In the genomic region with DNA sequence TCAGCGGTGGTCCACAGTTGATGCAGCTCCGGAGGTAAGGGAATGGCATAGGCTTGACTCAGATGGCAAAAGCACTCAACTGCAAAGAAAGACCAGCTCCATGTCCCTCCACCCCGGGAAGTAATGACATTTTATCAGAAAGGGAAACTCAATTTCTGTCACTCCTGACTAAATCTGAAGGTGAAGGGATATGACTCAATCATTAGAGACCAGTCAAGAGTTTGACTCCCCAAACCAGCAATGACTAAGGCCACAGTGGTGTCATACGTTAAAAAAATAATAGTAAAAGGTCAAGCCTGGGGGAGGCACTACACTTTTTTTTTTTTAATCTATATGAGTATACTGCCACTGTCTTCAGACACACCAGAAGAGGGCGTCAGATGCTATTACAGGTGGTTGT, we compare ENCODE assay signal across 20 mouse cellular contexts.
A peak's percentile ranks its signal among the peaks of the same experiment; 100 is the strongest.
DNase-seq lines count a peak whose midpoint lies in the region; ATAC-seq lines count a peak whose summit lies in the region.
"Had no signal": no experiment of that assay in that cellular context is flagged by ENCODE, and none has a peak within 500 bp of the region (broad histone marks: within the 10 kb centered on the region; RNA-seq: fewer than 3 reads in every experiment).

No protein-coding gene starts in this region.

- ATAC-seq in hindbrain, embryonic 14.5 days (ENCODE audit: low FRiP score): no peak
- ATAC-seq: activated CD4-positive, CD25-positive, alpha-beta regulatory T cell, adult 4 months; CD4-positive, CD25-positive, alpha-beta regulatory T cell, adult 4 months; Patski had no signal

- H3K4me3 ChIP-seq in hindbrain, embryonic 14.5 days (replicated peaks; ENCODE audit: low read length): no peak overlapping the region

- intact Hi-C loops in heart, postnatal 36 days (cut with DNase I): no loop called here

- H3K9me3 ChIP-seq in hindbrain, embryonic 14.5 days (ENCODE audit: control insufficient read depth, low read length): no peaks in the 10 kb centered on the region

- no peaks in the 10 kb centered on the region for H3K36me3 ChIP-seq in hindbrain, embryonic 14.5 days (replicated peaks; ENCODE audit: control insufficient read depth, insufficient read depth)
- H3K36me3 ChIP-seq: G1E had no signal

- H3K27me3 ChIP-seq in hindbrain, embryonic 14.5 days (ENCODE audit: control insufficient read depth, insufficient read depth, low read length): no peaks in the 10 kb centered on the region
- H3K27me3 ChIP-seq: CH12.LX, Patski had no signal

- 85% methylated on average over 5 of the region's 5 CpGs for WGBS in hindbrain, embryonic 14.5 days

- peak; percentile 61 for DNase-seq in heart, adult 11 months
- DNase-seq in heart, postnatal 36 days: no peak
- DNase-seq in 416B (ENCODE audit: low read depth): peak; percentile 73
- DNase-seq in hindbrain, embryonic 14.5 days (ENCODE audit: low spot score): no peak
- DNase-seq: adrenal gland, adult 2 months; adrenal gland, adult 8-10 months; adrenal gland, postnatal 10 days; adrenal gland, postnatal 14 days; adrenal gland, postnatal 25 days; adrenal gland, postnatal 36 days; B cell, adult 2 months; cerebellum, adult 11 months; cerebellum, adult 11-12 months; cerebellum, adult 18-20 months; cerebellum, adult 2 months had no signal

- H3K27ac ChIP-seq in hindbrain, embryonic 14.5 days: no peak overlapping the region

- H3K9ac ChIP-seq in hindbrain, embryonic 14.5 days: no peak overlapping the region

- no peak overlapping the region for H3K4me2 ChIP-seq in hindbrain, embryonic 14.5 days (replicated peaks)

- peaks cover 12% of the 10 kb centered on the region; the same call in 1 of the 2 replicates for H3K4me1 ChIP-seq in hindbrain, embryonic 14.5 days (replicated peaks; ENCODE audit: control insufficient read depth, insufficient read depth, low read length)

Comparison
In these comparisons a context has a peak if more than half of its experiments do, and no peak if none do; other contexts are left out.
1. DNase-seq: peak in heart, adult 11 months (single experiment) and 416B (single experiment); none in heart, postnatal 36 days (0 of 2) and hindbrain, embryonic 14.5 days (single experiment).